Mouse (Mus musculus) ovary, postnatal 36 days (tissue): ENCODE data around the gene Plaur.
"Not testable (repeated sequence)": the region's sequence is repeated elsewhere in the genome, so short reads cannot be mapped to it uniquely, and the experiment has no call there.

Experiments
- DNase-seq: peaks from one replicate; pipeline ENCODE4 v3.0.0; 2022; ENCODE audit warnings: low spot score, mixed read lengths

The Plaur gene

DNA sequence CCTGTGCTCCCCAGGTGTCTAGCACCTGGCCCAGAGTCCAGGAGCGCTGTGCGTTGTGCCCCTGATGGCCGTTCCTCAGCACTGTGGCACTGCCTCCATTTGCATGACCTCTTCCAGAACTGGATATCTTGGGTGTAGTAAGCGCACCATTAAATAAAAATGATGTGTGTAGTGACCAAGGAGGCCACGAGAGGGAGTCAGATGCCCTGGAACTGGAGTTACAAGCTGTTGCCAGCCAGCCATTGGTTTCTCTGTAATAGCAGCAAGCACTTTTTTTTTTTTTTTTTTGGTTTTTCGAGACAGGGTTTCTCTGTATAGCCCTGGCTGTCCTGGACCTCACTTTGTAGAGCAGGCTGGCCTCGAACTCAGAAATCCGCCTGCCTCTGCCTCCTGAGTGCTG is 54.0 kb downstream of the Plaur start:
- DNase-seq: not testable (repeated sequence)

DNA sequence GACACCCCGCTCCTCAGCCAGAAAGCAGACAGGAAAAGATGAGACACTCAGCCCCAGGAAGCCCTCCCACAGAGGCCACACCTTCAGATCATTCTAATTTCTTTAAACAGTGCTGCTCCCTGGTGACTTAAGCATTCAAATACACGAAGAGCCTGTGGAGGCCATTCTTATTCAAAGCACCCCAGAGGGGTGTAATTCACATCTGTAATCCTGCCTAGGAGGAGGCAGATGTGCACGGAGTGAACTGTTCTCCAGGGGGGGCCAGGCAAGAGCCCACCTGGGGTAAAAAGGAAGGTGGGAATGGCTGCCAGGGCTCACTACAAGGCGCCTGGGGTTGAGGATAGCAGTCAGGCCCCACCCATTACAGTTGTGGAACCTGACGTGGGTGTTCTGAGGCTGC is 54.8 kb downstream of the Plaur start:
- no peak for DNase-seq

DNA sequence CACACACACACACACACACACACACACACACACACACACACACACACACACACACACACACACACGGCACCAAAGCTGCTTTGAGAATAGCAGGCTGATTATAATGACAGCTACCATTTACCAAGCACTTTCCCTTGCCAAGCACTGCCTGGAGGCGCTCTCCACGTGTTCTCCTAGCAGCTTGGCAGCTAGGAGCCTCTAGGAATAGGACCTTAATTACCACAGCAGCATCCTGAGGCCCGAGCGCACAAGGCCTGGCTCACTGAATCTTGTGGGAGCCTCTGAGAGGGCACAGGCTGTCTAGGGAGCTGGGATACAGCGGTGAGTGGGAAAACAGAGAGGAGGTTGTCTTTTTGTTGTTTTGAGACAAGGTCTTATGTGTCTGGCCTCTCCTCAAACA is 55.4 kb downstream of the Plaur start:
- no peak for DNase-seq

DNA sequence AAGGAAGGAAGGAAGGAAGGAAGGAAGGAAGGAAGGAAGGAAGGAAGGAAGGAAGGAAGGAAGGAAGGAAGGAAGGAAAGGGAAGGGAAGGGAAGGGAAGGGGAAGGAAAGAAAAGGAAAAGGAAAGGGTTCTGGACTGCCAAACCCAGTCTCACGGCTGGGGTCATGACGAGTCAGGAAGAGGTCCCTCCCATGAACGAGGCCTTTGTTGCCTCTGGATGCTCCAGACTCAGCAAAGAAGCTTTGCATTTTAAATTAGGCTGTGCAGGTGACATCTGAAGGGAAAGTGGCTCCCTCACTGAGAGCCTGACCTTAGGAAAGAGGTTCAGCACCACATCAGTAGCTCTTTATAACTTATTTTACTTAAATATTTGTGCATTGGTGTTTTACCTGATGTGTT is 56.8 kb downstream of the Plaur start:
- no peak for DNase-seq

DNA sequence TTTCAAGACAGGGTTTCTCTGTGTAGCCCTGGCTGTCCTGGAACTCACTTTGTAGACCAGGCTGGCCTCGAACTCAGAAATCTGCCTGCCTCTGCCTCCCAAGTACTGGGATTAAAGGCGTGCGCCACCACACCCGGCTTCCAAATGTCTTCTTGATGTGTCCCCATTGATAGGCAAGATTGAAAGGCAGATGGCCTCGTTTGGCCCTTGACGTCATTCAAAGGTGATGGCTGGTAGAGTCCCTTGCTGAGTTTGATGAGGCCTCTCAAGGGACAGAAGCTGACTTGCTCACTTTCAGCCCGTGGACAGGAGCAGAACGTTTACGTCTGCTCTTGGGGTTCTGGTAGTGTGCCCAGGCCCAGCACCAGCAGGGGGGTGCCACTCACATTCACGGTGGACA is 57.8 kb downstream of the Plaur start:
- not testable (repeated sequence) for DNase-seq

DNA sequence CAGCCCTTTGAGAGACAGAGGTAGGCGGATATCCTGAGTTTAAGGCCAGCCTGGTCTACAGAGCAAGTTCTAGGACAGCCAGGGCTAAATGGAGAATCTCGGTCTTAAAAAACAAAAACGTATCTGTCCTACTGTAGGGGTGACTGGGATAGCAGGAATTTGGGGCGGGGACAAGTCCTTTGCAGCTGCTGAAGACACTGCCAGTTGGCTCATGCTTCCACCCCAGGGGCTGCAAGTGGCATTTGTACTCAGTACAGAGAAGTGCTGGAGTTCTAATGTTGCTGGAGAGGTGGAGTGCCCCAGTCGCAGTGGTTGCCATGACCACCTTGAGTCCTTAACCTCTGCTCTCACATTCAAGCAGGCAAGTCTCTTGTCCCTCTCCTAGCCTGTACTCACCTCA is 60.5 kb downstream of the Plaur start:
- DNase-seq: no peak

DNA sequence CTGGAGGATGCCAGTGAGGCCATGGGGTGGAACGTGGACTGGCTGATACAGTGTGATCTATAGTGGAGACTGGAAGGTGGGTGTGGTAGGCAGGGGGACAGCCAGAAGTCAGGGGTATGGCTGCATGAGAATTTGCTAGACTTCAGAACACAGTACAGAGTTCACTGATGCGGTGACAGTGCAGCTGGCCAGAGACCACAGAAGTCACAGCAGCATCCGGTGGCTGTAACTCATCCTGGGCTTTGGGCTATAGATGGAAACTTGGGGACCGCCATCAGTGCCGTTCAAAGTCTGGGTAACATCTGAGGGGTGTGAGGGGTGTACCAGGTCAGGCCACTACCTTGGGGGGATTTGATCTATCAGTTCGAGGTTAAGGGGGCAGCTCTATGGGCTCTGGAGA is 61.4 kb downstream of the Plaur start:
- DNase-seq: no peak

DNA sequence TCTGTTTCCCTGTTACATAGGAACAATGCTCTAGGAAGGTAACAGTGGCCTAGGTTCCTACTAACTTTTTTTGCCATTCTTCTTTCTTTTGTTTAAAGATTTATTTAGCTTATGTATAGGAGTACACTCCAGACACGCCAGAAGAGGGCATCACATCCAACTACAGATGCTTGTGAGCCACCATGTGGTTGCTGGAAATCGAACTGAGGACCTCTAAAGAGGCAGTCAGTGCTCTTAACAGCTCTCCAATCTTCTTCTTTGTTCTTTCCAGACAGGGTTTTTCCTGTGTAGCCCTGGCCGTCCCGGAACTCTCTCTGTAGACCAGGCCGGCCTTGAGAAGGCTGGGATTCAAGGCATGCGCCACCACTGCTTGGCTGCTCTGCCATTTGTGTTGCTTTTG is 62.7 kb downstream of the Plaur start:
- no peak for DNase-seq
